Mouse (Mus musculus) brown adipose tissue, adult 24 weeks (tissue): ENCODE measurements around the gene Lrig2. TPM values are rescaled to one million over a fixed set of nuclear protein-coding genes. Genes with fewer than 3 reads are reported as not detected.

ENCODE experiments used
- H3K27ac ChIP-seq: fragments of 200-500 bp; replicated peaks from 2 replicates; pipeline ENCODE4 v1.5.1; 2012; ENCODE audit warnings: low read depth, mild to moderate bottlenecking, low read length
- H3K4me1 ChIP-seq: fragments of 200-500 bp; 2 replicates; pipeline ENCODE4 v1.6.1; 2012; ENCODE audit warnings: low read length, mixed read lengths; ENCODE audit not compliant: control insufficient read depth, insufficient read depth, insufficient read length
- H3K4me3 ChIP-seq: fragments of 200-500 bp; 2 replicates; pipeline ENCODE4 v1.5.1; 2012; ENCODE audit warnings: low read depth, mild to moderate bottlenecking, low read length, moderate library complexity; ENCODE audit not compliant: insufficient read depth
- polyA plus RNA-seq: library from polyadenylated mRNA; stranded (reverse); fragments of >200 nt; gene quantifications from 2 replicates; pipeline ENCODE4 v1.2.4, GENCODE M21; 2012; ENCODE audit not compliant: missing spikeins, insufficient read depth, insufficient read length

Gene Lrig2
- polyA plus RNA-seq, 1 experiment = 4.3 TPM

DNA sequence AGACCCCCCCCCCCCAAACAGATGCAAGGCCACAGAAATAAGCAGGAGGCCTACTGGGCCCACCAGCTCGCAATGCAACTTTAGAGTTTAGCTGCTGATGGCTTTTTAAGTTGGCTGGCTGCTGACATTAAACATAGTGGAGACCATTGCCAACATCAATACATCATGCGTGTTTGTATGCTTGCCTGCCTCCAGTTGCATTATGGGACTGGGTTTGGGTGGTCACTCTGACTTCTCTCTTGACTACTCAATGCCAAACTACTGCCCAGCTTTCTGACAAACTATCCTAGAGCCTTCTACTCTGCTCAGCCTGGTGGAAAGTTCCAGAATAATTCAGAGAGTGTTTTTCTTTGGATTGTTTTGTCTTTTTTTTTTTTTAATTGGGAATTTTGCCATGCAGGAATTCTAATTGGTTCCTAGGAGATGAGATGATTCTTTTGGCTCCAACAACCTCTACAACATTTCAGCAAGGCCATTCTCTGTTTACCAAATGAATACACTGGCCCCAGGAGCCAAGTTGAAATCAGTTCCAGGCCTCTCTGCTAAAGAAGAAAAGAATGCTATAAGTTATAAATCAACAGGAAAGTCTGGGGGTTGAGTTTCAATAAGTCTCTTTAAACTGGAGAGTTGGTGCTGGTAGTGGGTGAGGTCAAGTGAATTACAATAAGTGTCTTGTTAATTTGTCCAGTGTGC lies 161.3 kb downstream of the Lrig2 start:
- Histone ChIP-seq H3K4me3 (no peak overlapping the region), H3K4me1 (no peaks in the 10 kb centered on the region), H3K27ac (no peak overlapping the region)

DNA sequence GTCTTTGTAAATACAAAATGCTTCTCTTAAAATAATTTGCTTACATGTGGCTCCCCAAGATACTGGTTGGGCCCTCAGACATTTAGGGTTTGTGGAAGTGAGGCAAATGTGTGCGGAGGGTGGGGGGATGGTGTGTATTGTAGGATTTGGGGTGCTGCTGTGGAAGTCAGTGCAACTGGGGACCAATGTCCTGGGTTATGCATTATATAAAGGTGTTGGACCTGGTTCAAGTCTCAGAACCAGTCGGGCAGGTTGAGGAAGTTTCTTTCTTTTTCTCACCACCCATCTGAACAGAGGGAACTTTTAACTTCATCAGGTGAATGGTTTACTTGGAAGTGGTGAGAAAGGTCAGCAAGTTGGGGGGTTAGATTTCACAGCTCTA lies 161.9 kb downstream of the Lrig2 start:
- H3K27ac ChIP-seq = no peak overlapping the region

DNA sequence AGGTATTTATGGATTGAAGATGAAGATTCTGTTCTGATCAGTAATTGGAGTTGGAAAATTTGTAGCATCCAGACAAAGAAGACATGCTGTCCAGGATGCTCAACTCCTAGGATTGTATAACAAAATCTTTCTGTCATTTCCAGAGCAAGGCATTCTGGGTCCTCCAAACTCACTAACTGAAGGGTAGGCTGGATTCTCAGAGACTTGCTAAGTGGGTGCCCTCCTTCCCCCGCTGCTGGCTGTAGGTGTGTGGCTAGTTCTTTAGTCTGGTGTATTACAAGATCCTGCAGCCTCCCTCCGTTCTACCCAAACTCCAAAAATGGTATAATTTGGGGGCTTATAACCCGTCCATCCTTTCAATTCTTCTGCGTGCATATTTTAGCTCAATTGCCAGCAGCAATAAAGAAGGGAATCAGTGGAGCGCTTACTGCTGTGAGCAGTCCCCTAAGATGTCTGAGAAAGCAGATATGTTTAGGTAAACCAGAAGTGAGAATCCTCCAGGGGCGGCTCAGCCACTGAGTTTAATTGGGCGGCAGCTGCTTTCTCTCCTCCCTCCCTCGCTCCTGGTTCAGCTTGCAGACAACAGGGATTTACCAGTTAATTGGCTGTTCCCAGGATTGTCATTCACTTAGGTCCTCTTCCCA lies 162.4 kb downstream of the Lrig2 start:
- Histone ChIP-seq H3K27ac (no peak overlapping the region), H3K4me3 (no peak overlapping the region), H3K4me1 (no peaks in the 10 kb centered on the region)

More for the DNA sequence above, 161.9 kb downstream of the Lrig2 start:
- no peaks in the 10 kb centered on the region for H3K4me1 ChIP-seq
- H3K4me3 ChIP-seq = no peak overlapping the region

Other genes with a start within 250 kb of the Lrig2 start
- gene Slc16a1, start 126.8 kb upstream of the Lrig2 start, polyA plus RNA-seq = 185 and 208 TPM in 2 replicates